ENCODE assay signal across 8 mouse cellular contexts in the genomic region with DNA sequence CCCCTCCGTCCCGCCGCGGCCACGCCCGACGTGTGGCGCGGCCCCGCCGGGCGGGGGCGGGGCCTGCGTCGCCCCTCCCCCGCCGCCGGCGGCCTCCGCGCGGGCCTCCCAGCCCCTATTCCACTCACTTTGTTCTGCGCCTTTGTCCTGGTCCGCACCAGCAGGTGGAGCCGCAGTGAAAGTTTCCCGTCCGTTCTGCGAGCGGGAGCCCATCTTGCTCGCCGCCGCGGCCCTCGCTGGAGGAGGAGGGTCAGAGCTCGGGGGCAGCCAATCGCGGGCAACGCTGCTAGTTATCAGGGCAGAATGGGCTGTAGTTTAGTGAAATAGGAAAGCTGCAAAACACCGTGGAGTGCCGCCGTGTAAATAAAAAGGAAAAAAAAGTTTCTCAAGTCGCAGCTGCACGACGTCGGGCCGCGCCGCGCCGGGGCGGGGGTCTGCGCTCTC. TPM values are rescaled to one million over a fixed set of nuclear protein-coding genes. Genes with fewer than 3 reads are reported as not detected.
DNase-seq lines count a peak whose midpoint lies in the region; ATAC-seq and TF ChIP-seq lines count a peak whose summit lies in the region.

A gene (plus strand): TSS at position 81 of the 444 bp plus-strand sequence.

- TF ChIP-seq POLR2A in brain, embryonic 14.5 days (IDR thresholded peaks at IDR 0.05; ENCODE audit: borderline replicate concordance, extremely low read depth, insufficient read depth, insufficient read length, poor library complexity, severe bottlenecking) = peak; percentile 45; the same call in 1 of the 2 replicates
- TF ChIP-seq POLR2A in liver, adult 2 months (IDR thresholded peaks at IDR 0.05; ENCODE audit: extremely low read depth, insufficient read depth, low read length) = 0 out of 2 replicates have a peak, but pooled peaks have one; percentile 45
- TF ChIP-seq POLR2A in myocyte (IDR thresholded peaks at IDR 0.05; ENCODE audit: insufficient read length, low read depth) = peak; percentile 62

- ATAC-seq in heart, embryonic 11.5 days (replicated peaks; ENCODE audit: insufficient number of reproducible peaks, low FRiP score, low TSS enrichment) = peak; percentile 98
- peak; percentile 98 for ATAC-seq in kidney, embryonic 16.5 days (ENCODE audit: low FRiP score, low TSS enrichment)

- peaks cover 24% of the 10 kb centered on the region for H3K36me3 ChIP-seq in C2C12 (ENCODE audit: control insufficient read depth, insufficient read depth)
- H3K36me3 ChIP-seq in erythroblast, embryonic 14.5 days (ENCODE audit: control insufficient read depth) = peaks cover 30% of the 10 kb centered on the region
- no peaks in the 10 kb centered on the region for H3K36me3 ChIP-seq in heart, embryonic 11.5 days (ENCODE audit: control insufficient read depth, insufficient read depth, low read length)
- H3K36me3 ChIP-seq in kidney, embryonic 16.5 days (ENCODE audit: insufficient read depth, low read length) = peaks cover 6% of the 10 kb centered on the region; the same call in 1 of the 2 replicates
- peaks cover under 1% of the 10 kb centered on the region; the same call in 1 of the 2 replicates for H3K36me3 ChIP-seq in liver, adult 2 months (ENCODE audit: control insufficient read depth, insufficient read depth, low read length)
- peaks cover 3% of the 10 kb centered on the region for H3K36me3 ChIP-seq in myocyte (ENCODE audit: control insufficient read depth, insufficient read depth)
- H3K36me3 ChIP-seq in splenic B cell, adult 2 months (ENCODE audit: control insufficient read depth, insufficient read depth, low read length, poor library complexity, severe bottlenecking) = no peaks in the 10 kb centered on the region

- TF ChIP-seq CTCF in C2C12 (IDR thresholded peaks at IDR 0.05; ENCODE audit: control insufficient read depth, insufficient read depth, insufficient read length) = peak; percentile 89
- peak; percentile 61; the same call in 1 of the 2 replicates for TF ChIP-seq CTCF in brain, embryonic 14.5 days (IDR thresholded peaks at IDR 0.05; ENCODE audit: borderline replicate concordance, extremely low read depth, insufficient read depth, insufficient read length)
- TF ChIP-seq CTCF in liver, adult 2 months (IDR thresholded peaks at IDR 0.05; ENCODE audit: low read depth, low read length) = peak; percentile 79

- H3K9ac ChIP-seq in heart, embryonic 11.5 days (ENCODE audit: low read depth, low read length) = peak within 1 kb of the TSS; percentile 98
- peak within 1 kb of the TSS; percentile 98 for H3K9ac ChIP-seq in kidney, embryonic 16.5 days (replicated peaks; ENCODE audit: low read length)
- H3K9ac ChIP-seq in liver, adult 2 months (ENCODE audit: low read depth, low read length) = peak within 1 kb of the TSS; percentile 92

- no peaks in the 10 kb centered on the region for H3K9me3 ChIP-seq in erythroblast, embryonic 14.5 days (ENCODE audit: control insufficient read depth, low read length)
- H3K9me3 ChIP-seq in heart, embryonic 11.5 days (replicated peaks; ENCODE audit: control insufficient read depth, low read length) = no peaks in the 10 kb centered on the region
- H3K9me3 ChIP-seq in kidney, embryonic 16.5 days (ENCODE audit: low read length) = no peaks in the 10 kb centered on the region

- H3K79me2 ChIP-seq in C2C12 (ENCODE audit: control insufficient read depth, insufficient read depth) = peaks cover 47% of the 10 kb centered on the region
- peaks cover 5% of the 10 kb centered on the region; the same call in 1 of the 2 replicates for H3K79me2 ChIP-seq in liver, adult 2 months (ENCODE audit: control insufficient read depth, insufficient read depth, low read length)
- peaks cover 41% of the 10 kb centered on the region for H3K79me2 ChIP-seq in myocyte (ENCODE audit: control insufficient read depth, insufficient read depth)

- H3K79me3 ChIP-seq in C2C12 (ENCODE audit: low read depth) = peaks cover 40% of the 10 kb centered on the region

- DNase-seq in brain, embryonic 14.5 days (ENCODE audit: low read depth) = peak; percentile 99
- DNase-seq in liver, adult 2 months (ENCODE audit: extremely low read depth, low read depth, low spot score) = peak; percentile 88
- DNase-seq in splenic B cell, adult 2 months (ENCODE audit: low read depth, low spot score) = peak; percentile 98

- under 1% methylated on average over 50 of the region's 52 CpGs for WGBS in heart, embryonic 11.5 days (ENCODE audit: insufficient replicate concordance)
- under 1% methylated on average over 46 of the region's 52 CpGs for WGBS in kidney, embryonic 16.5 days
- under 1% methylated on average over 52 of the region's 52 CpGs for WGBS in liver, adult 2 months

- H3K27ac ChIP-seq in heart, embryonic 11.5 days (ENCODE audit: low read depth, low read length) = peak within 1 kb of the TSS; percentile 99
- peak within 1 kb of the TSS; percentile 99 for H3K27ac ChIP-seq in kidney, embryonic 16.5 days (ENCODE audit: low read length)
- H3K27ac ChIP-seq in liver, adult 2 months (replicated peaks; ENCODE audit: insufficient read depth, low read depth, low read length) = peak within 1 kb of the TSS; percentile 87

- H3K27me3 ChIP-seq in C2C12 (ENCODE audit: control insufficient read depth, insufficient read depth, insufficient read length) = no peaks in the 10 kb centered on the region
- H3K27me3 ChIP-seq in erythroblast, embryonic 14.5 days (ENCODE audit: control insufficient read depth) = no peaks in the 10 kb centered on the region
- H3K27me3 ChIP-seq in heart, embryonic 11.5 days (ENCODE audit: control insufficient read depth, insufficient read depth, low read length) = no peaks in the 10 kb centered on the region
- no peaks in the 10 kb centered on the region for H3K27me3 ChIP-seq in kidney, embryonic 16.5 days (ENCODE audit: insufficient read depth, low read length)
- no peaks in the 10 kb centered on the region for H3K27me3 ChIP-seq in liver, adult 2 months (ENCODE audit: control insufficient read depth, insufficient read depth, low read length)
- H3K27me3 ChIP-seq in myocyte (ENCODE audit: control insufficient read depth, insufficient read depth, insufficient read length) = no peaks in the 10 kb centered on the region
- no peaks in the 10 kb centered on the region for H3K27me3 ChIP-seq in splenic B cell, adult 2 months (ENCODE audit: control insufficient read depth, insufficient read depth, low read length, poor library complexity, severe bottlenecking)

- H3ac ChIP-seq in C2C12 (ENCODE audit: control insufficient read depth, insufficient read length, low read depth) = peak within 1 kb of the TSS; percentile 99
- H3ac ChIP-seq in myocyte (ENCODE audit: control insufficient read depth, insufficient read length) = peak within 1 kb of the TSS; percentile 45

- H3K4me1 ChIP-seq in erythroblast, embryonic 14.5 days (ENCODE audit: control insufficient read depth) = peaks cover 41% of the 10 kb centered on the region
- H3K4me1 ChIP-seq in heart, embryonic 11.5 days (ENCODE audit: control insufficient read depth, insufficient read depth, low read length) = peaks cover 13% of the 10 kb centered on the region
- H3K4me1 ChIP-seq in kidney, embryonic 16.5 days (ENCODE audit: insufficient read depth, low read length) = peaks cover 27% of the 10 kb centered on the region
- H3K4me1 ChIP-seq in liver, adult 2 months (ENCODE audit: control insufficient read depth, insufficient read depth, low read length) = peaks cover 3% of the 10 kb centered on the region

- H3K4me2 ChIP-seq in heart, embryonic 11.5 days = peak within 1 kb of the TSS; percentile 84
- peak within 1 kb of the TSS; percentile 81 for H3K4me2 ChIP-seq in kidney, embryonic 16.5 days (replicated peaks; ENCODE audit: low read depth, low read length)
- H3K4me2 ChIP-seq in myocyte (ENCODE audit: low read depth) = peak within 1 kb of the TSS; percentile 91

- H3K4me3 ChIP-seq in C2C12 (ENCODE audit: insufficient read depth, poor library complexity, severe bottlenecking) (peak within 1 kb of the TSS; percentile 85), myocyte (peak within 1 kb of the TSS; percentile 50)
- peak within 1 kb of the TSS; percentile 87 for H3K4me3 ChIP-seq in erythroblast, embryonic 14.5 days (replicated peaks)
- peak within 1 kb of the TSS; percentile 94 for H3K4me3 ChIP-seq in heart, embryonic 11.5 days (ENCODE audit: low read depth, low read length)
- H3K4me3 ChIP-seq in kidney, embryonic 16.5 days (ENCODE audit: low read length) = peak within 1 kb of the TSS; percentile 99
- H3K4me3 ChIP-seq in liver, adult 2 months (ENCODE audit: insufficient read depth, low read depth, low read length) = peak within 1 kb of the TSS; percentile 95

TF ChIP-seq in C2C12, 6 proteins besides CTCF, POLR2A, EP300 and RAD21:
- TF ChIP-seq MAX (IDR thresholded peaks at IDR 0.05) (peak; percentile 20), FOSL1 (IDR thresholded peaks at IDR 0.05; ENCODE audit: insufficient read depth, low read length, poor library complexity, severe bottlenecking) (no peak)
TF ChIP-seq in C2C12: peak in this region for 1.

TF ChIP-seq in myocyte, 11 proteins besides CTCF, POLR2A, EP300 and RAD21:
- no peak for TF ChIP-seq TCF3 (IDR thresholded peaks at IDR 0.05; ENCODE audit: insufficient read length, low read depth)
- peak in 1 of 3 experiments; percentile 1 for TF ChIP-seq MYOD1 (IDR thresholded peaks at IDR 0.05; ENCODE audit: control insufficient read depth in 1 of 3, insufficient read length in 2 of 3, low read depth in 2 of 3)
- peak in 1 of 3 experiments; percentile 27 for TF ChIP-seq MYOG (IDR thresholded peaks at IDR 0.05; ENCODE audit: control insufficient read depth in 1 of 3, insufficient read depth in 1 of 3, insufficient read length in 2 of 3, low read depth in 2 of 3)
- TF ChIP-seq CEBPB (IDR thresholded peaks at IDR 0.05; ENCODE audit: insufficient read depth, poor library complexity, severe bottlenecking) = no peak
- TF ChIP-seq REST (IDR thresholded peaks at IDR 0.05; ENCODE audit: insufficient read depth, insufficient read length) = no peak
- no peak for TF ChIP-seq TCF12 (IDR thresholded peaks at IDR 0.05; ENCODE audit: insufficient read depth, poor library complexity, severe bottlenecking)
- TF ChIP-seq USF1 (IDR thresholded peaks at IDR 0.05; ENCODE audit: low read depth) = no peak
- TF ChIP-seq MAX (IDR thresholded peaks at IDR 0.05; ENCODE audit: low read depth) = no peak
- no peak for TF ChIP-seq E2F4 (IDR thresholded peaks at IDR 0.05; ENCODE audit: insufficient read depth)
- no peak for TF ChIP-seq SRF (IDR thresholded peaks at IDR 0.05; ENCODE audit: control insufficient read depth, insufficient read length, low read depth)
- peak; percentile 52 for TF ChIP-seq POLR2AphosphoS2 (IDR thresholded peaks at IDR 0.05; ENCODE audit: insufficient read length, low read depth)

RNA-seq across cellular contexts. Expression of the gene that starts here (rescaled TPM):
- 21.3 TPM for polyA plus RNA-seq in C2C12 (2012; fragmentation: generic; extraction: Trizol)
- 43.8 and 62.0 TPM in 2 replicates for polyA plus RNA-seq in brain, embryonic 14.5 days (2012; rRNA removed)
- 1.2 and 1.9 TPM in 2 replicates for polyA plus RNA-seq in erythroblast, embryonic 14.5 days (2012)
- polyA plus RNA-seq in heart, embryonic 11.5 days (2014; fragmentation: Nextera tagmentation; extraction: Ambion mirVana) = 84.0 and 88.8 TPM in 2 replicates
- polyA plus RNA-seq in kidney, embryonic 16.5 days (2015; fragmentation: Nextera tagmentation; extraction: Ambion mirVana) = 98.9 and 102 TPM in 2 replicates
- total RNA-seq in liver, adult 2 months (2014; rRNA removed) = 10.5 and 11.2 TPM in 2 replicates
- 2.2 and 3.1 TPM in 2 replicates for polyA plus RNA-seq in liver, adult 2 months (2012; rRNA removed)
- polyA plus RNA-seq in myocyte (2012; fragmentation: generic; extraction: Trizol) = 14.2 TPM

Comparison
In these comparisons a context has a peak if more than half of its experiments do, and no peak if none do; other contexts are left out.
1. Peak in every context shown above with its lines: DNase-seq, ATAC-seq, H3K4me3 ChIP-seq and H3K27ac ChIP-seq.